Mouse (Mus musculus) left cerebral cortex, adult 6 months (tissue): ENCODE results near the gene Neo1. TPM values are rescaled to one million over a fixed set of nuclear protein-coding genes. Genes with fewer than 3 reads are reported as not detected.

Experiments used
- long read RNA-seq, 2 experiments: library from polyadenylated mRNA; unstranded; transcript quantifications; one replicate each; pipeline ENCODE4 v2.0.0; 2019 to 2020
- polyA plus RNA-seq: library from polyadenylated mRNA; unstranded; fragments of <200 nt; fragmentation: Nextera tagmentation; gene quantifications from 2 replicates; pipeline ENCODE4 v1.2.3, GENCODE M21; 2021

Gene Neo1
- polyA plus RNA-seq = 6.9 and 22.4 TPM in 2 replicates
- long read RNA-seq, experiment 1, partial matches to known transcripts = 3 of 12 reads
- long read RNA-seq, experiment 1, other reads (novel, unspliced or antisense) = 9 of 12 reads
- long read RNA-seq, experiment 2, partial matches to known transcripts = 6 of 24 reads
- long read RNA-seq, experiment 2, other reads (novel, unspliced or antisense) = 18 of 24 reads

GRCm38 (mm10) chr9:59036159-59036731, at the start of gene Neo1:
TSS of gene Neo1 (minus strand) at chr9:59036441.

Other genes with a start within 250 kb of the Neo1 start
- 0.43 and 0.78 TPM in 2 replicates for gene Hcn4, start 213.0 kb downstream of the Neo1 start, polyA plus RNA-seq